In genomic region chr10:59897511-59897910, GRCm38 (mm10) we compare ENCODE assay signal across 7 mouse cellular contexts. TPM values are rescaled to one million over a fixed set of nuclear protein-coding genes. Genes with fewer than 3 reads are reported as not detected.
DNase-seq lines count a peak whose midpoint lies in the region; ATAC-seq and TF ChIP-seq lines count a peak whose summit lies in the region.

No protein-coding gene starts in this region.

- no peak for ATAC-seq in liver, embryonic 15.5 days (ENCODE audit: insufficient read depth)

- H3K27me3 ChIP-seq in thymus, adult 2 months (ENCODE audit: control insufficient read depth, insufficient read depth, low read length): no peaks in the 10 kb centered on the region
- no peaks in the 10 kb centered on the region for H3K27me3 ChIP-seq in forebrain, embryonic 10.5 days (ENCODE audit: poor library complexity, severe bottlenecking)
- no peaks in the 10 kb centered on the region for H3K27me3 ChIP-seq in liver, embryonic 15.5 days

- H3K4me2 ChIP-seq in liver, embryonic 15.5 days: no peak overlapping the region

- no peak for TF ChIP-seq CTCF in thymus, adult 2 months (IDR thresholded peaks at IDR 0.05; ENCODE audit: borderline replicate concordance, control insufficient read depth, extremely low read depth, insufficient read depth, low read length, poor library complexity)

- WGBS in thymus, adult 2 months: 34% methylated on average over 5 of the region's 5 CpGs
- WGBS in forebrain, embryonic 10.5 days: 24% methylated on average over 5 of the region's 5 CpGs
- WGBS in liver, embryonic 15.5 days (ENCODE audit: insufficient replicate concordance): 58% methylated on average over 5 of the region's 5 CpGs

- H3K9me3 ChIP-seq in forebrain, embryonic 10.5 days: no peaks in the 10 kb centered on the region
- no peaks in the 10 kb centered on the region for H3K9me3 ChIP-seq in liver, embryonic 15.5 days (replicated peaks)

- no peak overlapping the region for H3K4me3 ChIP-seq in thymus, adult 2 months (ENCODE audit: control insufficient read depth, insufficient read depth, low read length)
- H3K4me3 ChIP-seq in forebrain, embryonic 10.5 days: peak overlapping the region; percentile 18; the same call in 1 of the 2 replicates
- H3K4me3 ChIP-seq in liver, embryonic 15.5 days (replicated peaks): no peak overlapping the region

- H3K36me3 ChIP-seq in thymus, adult 2 months (ENCODE audit: control insufficient read depth, insufficient read depth, low read length): no peaks in the 10 kb centered on the region; the same call in 1 of the 2 replicates
- H3K36me3 ChIP-seq in forebrain, embryonic 10.5 days (replicated peaks): peaks cover 58% of the 10 kb centered on the region
- H3K36me3 ChIP-seq in liver, embryonic 15.5 days (replicated peaks): peaks cover 62% of the 10 kb centered on the region

- H3K4me1 ChIP-seq in thymus, adult 2 months (replicated peaks; ENCODE audit: control insufficient read depth, insufficient read depth, low read length): peaks cover 74% of the 10 kb centered on the region
- H3K4me1 ChIP-seq in forebrain, embryonic 10.5 days: peaks cover 85% of the 10 kb centered on the region
- H3K4me1 ChIP-seq in liver, embryonic 15.5 days (replicated peaks): peaks cover 78% of the 10 kb centered on the region

- no peak overlapping the region; the same call in 1 of the 2 replicates for H3K9ac ChIP-seq in liver, embryonic 15.5 days

- H3K27ac ChIP-seq in thymus, adult 2 months (ENCODE audit: control insufficient read depth, insufficient read depth, low read length): peak overlapping the region; percentile 93
- peak overlapping the region; percentile 86 for H3K27ac ChIP-seq in forebrain, embryonic 10.5 days
- peak overlapping the region; percentile 96 for H3K27ac ChIP-seq in liver, embryonic 15.5 days (replicated peaks)

- TF ChIP-seq POLR2A in thymus, adult 2 months (IDR thresholded peaks at IDR 0.05; ENCODE audit: control insufficient read depth, extremely low read depth, insufficient read depth, low read length, poor library complexity): no peak

- peak; percentile 63 for DNase-seq in thymus, adult 2 months
- DNase-seq in thymus, adult 18-20 months: no peak
- DNase-seq in forebrain, embryonic 10.5 days (ENCODE audit: extremely low spot score, low spot score): peak; percentile 79
- peak; percentile 55 for DNase-seq in kidney, postnatal 10 days
- peak; percentile 72 for DNase-seq in right cerebral cortex, postnatal 14 days
- DNase-seq in adrenal gland, adult 2 months: no peak

RNA-seq across cellular contexts. Expression of gene Dnajb12, which starts 18.2 kb away (rescaled TPM):
- polyA plus RNA-seq in thymus, adult 2 months (2012; rRNA removed): 44.6 and 50.4 TPM in 2 replicates
- polyA plus RNA-seq in forebrain, embryonic 10.5 days (2016; fragmentation: Nextera tagmentation; extraction: Ambion mirVana): 26.2 and 27.9 TPM in 2 replicates
- polyA plus RNA-seq in liver, embryonic 15.5 days (2015; fragmentation: Nextera tagmentation; extraction: Ambion mirVana): 14.3 and 15.0 TPM in 2 replicates
- total RNA-seq in adrenal gland, adult 2 months (2021): 10 to 100 TPM; 56.0 to 63.9 TPM
- polyA plus RNA-seq in adrenal gland, adult 2 months (2012; rRNA removed): 48.8 and 67.3 TPM in 2 replicates

RNA-seq across cellular contexts. Expression of gene Ddit4, which starts 54.1 kb away (rescaled TPM):
- polyA plus RNA-seq in thymus, adult 2 months (2012; rRNA removed): 157 and 190 TPM in 2 replicates
- 32.7 and 35.3 TPM in 2 replicates for polyA plus RNA-seq in forebrain, embryonic 10.5 days (2016; fragmentation: Nextera tagmentation; extraction: Ambion mirVana)
- polyA plus RNA-seq in liver, embryonic 15.5 days (2015; fragmentation: Nextera tagmentation; extraction: Ambion mirVana): 5.6 and 6.6 TPM in 2 replicates
- 10 to 100 TPM; 53.1 to 56.1 TPM for total RNA-seq in adrenal gland, adult 2 months (2021)
- polyA plus RNA-seq in adrenal gland, adult 2 months (2012; rRNA removed): 151 and 157 TPM in 2 replicates

Comparison
In these comparisons a context has a peak if more than half of its experiments do, and no peak if none do; other contexts are left out.
1. DNase-seq: peak in thymus, adult 2 months (single experiment), forebrain, embryonic 10.5 days (single experiment), kidney, postnatal 10 days (single experiment) and right cerebral cortex, postnatal 14 days (single experiment); none in thymus, adult 18-20 months (0 of 2) and adrenal gland, adult 2 months (single experiment).
2. Peak in every context shown above with its lines, with median percentiles within 50 percentile points of each other: H3K27ac ChIP-seq.